Mouse (Mus musculus) kidney, embryonic 14.5 days (tissue): ENCODE results near the gene Doxl2. TPM values are rescaled to one million over a fixed set of nuclear protein-coding genes. Genes with fewer than 3 reads are reported as not detected.
"Not testable (repeated sequence)": the region's sequence is repeated elsewhere in the genome, so short reads cannot be mapped to it uniquely, and the experiment has no call there.

Experiments used
- ATAC-seq: fragments of 200-750 bp; cut with Nextera tagmentation; 2 replicates; pipeline ENCODE4 v1.8.0; 2017; ENCODE audit warnings: moderate number of reproducible peaks, mild to moderate bottlenecking, moderate TSS enrichment, moderate library complexity; ENCODE audit not compliant: low FRiP score, low TSS enrichment
- H3K27ac ChIP-seq: fragments of 300-500 bp; sonication (generic); 2 replicates; pipeline ENCODE4 v1.5.1; 2014; ENCODE audit warnings: low read depth, mild to moderate bottlenecking, low read length, moderate library complexity, mixed read lengths
- H3K27me3 ChIP-seq: fragments of 300-500 bp; sonication (generic); 2 replicates; pipeline ENCODE4 v1.6.1; 2014; ENCODE audit warnings: mild to moderate bottlenecking, low read length; ENCODE audit not compliant: control insufficient read depth, insufficient read depth
- H3K36me3 ChIP-seq: fragments of 300-500 bp; sonication (generic); 2 replicates; pipeline ENCODE4 v1.6.1; 2014; ENCODE audit warnings: low read length, mixed read lengths; ENCODE audit not compliant: control insufficient read depth, insufficient read depth
- H3K4me1 ChIP-seq: fragments of 300-500 bp; sonication (generic); 2 replicates; pipeline ENCODE4 v1.6.1; 2014; ENCODE audit warnings: low read length, mixed read lengths; ENCODE audit not compliant: control insufficient read depth, insufficient read depth
- H3K4me2 ChIP-seq: fragments of 300-500 bp; sonication (generic); replicated peaks from 2 replicates; pipeline ENCODE4 v1.6.1; 2014; ENCODE audit warnings: low read depth, mild to moderate bottlenecking, low read length
- H3K4me3 ChIP-seq: fragments of 300-500 bp; sonication (generic); 2 replicates; pipeline ENCODE4 v1.5.1; 2014; ENCODE audit warnings: mild to moderate bottlenecking, low read length
- H3K9ac ChIP-seq: fragments of 300-500 bp; sonication (generic); 2 replicates; pipeline ENCODE4 v1.6.1; 2014; ENCODE audit warnings: low read depth, mild to moderate bottlenecking, low read length, moderate library complexity
- H3K9me3 ChIP-seq: fragments of 300-500 bp; sonication (generic); 2 replicates; pipeline ENCODE4 v1.6.1; 2016; ENCODE audit warnings: low read length; ENCODE audit not compliant: control insufficient read depth
- WGBS: fragments of 180-500 bp; shearing (Covaris S2); extraction: QIAGEN DNeasy Blood & Tissue Kit; methylation state at CpG from one replicate; pipeline ENCODE4 v1.1.7; 2014; 5-methylcytosine and 5-hydroxymethylcytosine counted together
- polyA plus RNA-seq: library from polyadenylated mRNA; unstranded; fragments of >200 nt; fragmentation: Nextera tagmentation; extraction: Ambion mirVana; gene quantifications from 2 replicates; pipeline ENCODE4 v1.2.1, GENCODE M21; 2014

Doxl2 gene
- polyA plus RNA-seq, 1 experiment from 2014 or later: not detected

DNA sequence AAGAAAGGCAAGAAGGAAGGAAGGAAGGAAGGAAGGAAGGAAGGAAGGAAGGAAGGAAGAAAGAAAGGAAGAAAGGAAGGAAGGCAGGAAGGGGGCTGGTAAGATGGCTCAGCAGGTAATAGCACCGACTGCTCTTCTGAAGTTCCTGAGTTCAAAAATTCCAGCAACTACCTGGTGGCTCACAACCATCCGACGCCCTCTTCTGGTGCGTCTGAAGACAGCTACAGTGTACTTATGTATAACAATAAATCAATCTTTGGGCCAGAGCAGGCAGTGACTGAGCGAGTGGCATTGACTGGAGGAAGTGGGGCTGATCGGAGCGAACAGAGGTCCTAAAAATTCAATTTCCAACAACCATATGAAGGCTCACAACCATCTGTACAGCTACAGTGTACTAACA, 15.6 kb upstream of the Doxl2 start:
- not testable (repeated sequence) for H3K4me3 ChIP-seq, H3K27me3 ChIP-seq, H3K4me2 ChIP-seq, H3K4me1 ChIP-seq, H3K36me3 ChIP-seq, ATAC-seq, H3K9ac ChIP-seq, H3K27ac ChIP-seq, H3K9me3 ChIP-seq
- 30% methylated on average over 7 of the region's 7 CpGs for WGBS

DNA sequence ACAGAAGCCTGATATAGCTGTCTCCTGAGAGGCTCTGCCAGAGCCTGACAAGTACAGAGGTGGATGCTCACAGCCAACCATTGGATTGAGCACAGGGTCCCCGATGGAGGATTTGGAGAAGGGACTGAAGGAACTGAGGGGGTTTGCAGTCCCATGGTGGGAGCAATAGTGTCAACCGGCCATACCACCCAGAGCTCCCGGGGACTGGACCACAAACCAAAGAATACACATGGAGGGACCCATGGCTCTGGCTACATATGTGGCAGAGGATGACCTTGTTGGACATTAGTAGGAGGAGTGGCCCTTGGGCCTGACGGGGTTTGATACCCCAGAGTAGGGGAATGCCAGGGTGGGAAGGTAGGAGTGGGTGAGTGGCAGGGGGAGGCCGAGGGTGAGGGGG, 8.1 kb upstream of the Doxl2 start:
- not testable (repeated sequence) for H3K4me2 ChIP-seq, ATAC-seq, H3K4me1 ChIP-seq, H3K9me3 ChIP-seq, H3K36me3 ChIP-seq, H3K9ac ChIP-seq, H3K27me3 ChIP-seq, H3K27ac ChIP-seq, H3K4me3 ChIP-seq
- 90% methylated on average over 5 of the region's 5 CpGs for WGBS

DNA sequence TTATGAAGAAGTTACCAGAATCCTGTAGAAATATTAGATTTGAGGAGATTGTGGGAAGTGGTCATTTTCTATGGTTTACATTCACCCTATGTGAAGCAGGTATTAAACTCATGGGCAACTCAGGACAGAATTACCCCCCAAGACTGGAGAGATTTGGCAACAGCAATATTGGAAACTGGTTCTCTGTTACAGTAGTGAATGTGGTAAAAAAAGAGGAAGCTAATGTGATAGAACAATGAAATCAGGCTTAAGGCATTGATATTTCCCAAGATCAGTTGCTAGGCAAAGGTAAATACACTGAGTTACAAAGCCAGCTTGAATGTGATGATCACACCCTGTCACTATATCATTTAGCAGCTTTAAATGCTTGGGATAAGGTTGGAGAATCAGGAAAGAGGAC, 6.9 kb upstream of the Doxl2 start:
- Histone ChIP-seq H3K36me3 (no peaks in the 10 kb centered on the region), H3K4me3 (no peak overlapping the region), H3K9ac (no peak overlapping the region), H3K4me2 (no peak overlapping the region), H3K27me3 (no peaks in the 10 kb centered on the region), H3K9me3 (no peaks in the 10 kb centered on the region), H3K4me1 (no peaks in the 10 kb centered on the region), H3K27ac (no peak overlapping the region)
- no peak for ATAC-seq

DNA sequence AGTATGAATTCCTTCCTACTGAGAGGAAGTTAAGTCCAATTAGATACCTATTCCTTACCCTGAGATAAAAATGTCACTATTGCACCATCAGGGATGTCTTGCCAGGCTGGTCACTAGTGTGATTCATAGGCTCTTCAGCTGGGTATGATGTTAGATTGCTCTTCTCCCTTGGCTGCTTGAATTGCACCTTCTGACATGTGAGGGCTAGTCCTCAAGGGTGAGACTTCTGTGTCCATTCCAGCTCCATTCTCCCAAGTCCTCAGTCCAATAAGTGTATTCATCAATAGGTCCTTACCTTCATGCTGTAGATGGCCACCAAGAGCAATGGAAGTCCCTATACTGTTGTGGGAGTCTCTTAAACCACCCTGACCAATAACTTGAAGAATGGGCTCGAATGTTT, 4.9 kb downstream of the Doxl2 start:
- ATAC-seq: no peak
- Histone ChIP-seq H3K4me3 (no peak overlapping the region), H3K4me2 (no peak overlapping the region), H3K9ac (no peak overlapping the region), H3K9me3 (no peaks in the 10 kb centered on the region), H3K4me1 (no peaks in the 10 kb centered on the region), H3K27ac (no peak overlapping the region), H3K36me3 (no peaks in the 10 kb centered on the region), H3K27me3 (no peaks in the 10 kb centered on the region)
- 71% methylated on average over 1 of the region's 1 CpGs for WGBS

- no peaks in the 10 kb centered on the region for H3K4me1 ChIP-seq
- no peak overlapping the region for H3K27ac ChIP-seq
- H3K9ac ChIP-seq: no peak overlapping the region
- H3K4me2 ChIP-seq: no peak overlapping the region
- whole genome bisulfite sequencing: 65% methylated on average over 3 of the region's 3 CpGs
- H3K36me3 ChIP-seq: no peaks in the 10 kb centered on the region
- H3K9me3 ChIP-seq: no peaks in the 10 kb centered on the region
- ATAC-seq: no peak
- no peak overlapping the region for H3K4me3 ChIP-seq
- H3K27me3 ChIP-seq: no peaks in the 10 kb centered on the region
Measured at GRCm38 (mm10) chr6:48982305-48982704, 7.5 kb downstream of the Doxl2 start.

- Histone ChIP-seq H3K4me1 (no peaks in the 10 kb centered on the region), H3K36me3 (no peaks in the 10 kb centered on the region), H3K9me3 (no peaks in the 10 kb centered on the region), H3K9ac (no peak within 1 kb of the TSS), H3K27me3 (no peaks in the 10 kb centered on the region), H3K27ac (no peak within 1 kb of the TSS), H3K4me3 (no peak within 1 kb of the TSS), H3K4me2 (no peak within 1 kb of the TSS)
- no peak for ATAC-seq
- 54% methylated on average over 7 of the region's 7 CpGs for WGBS
Measured at GRCm38 (mm10) chr6:48986444-48986990, 11.8 kb downstream of the Doxl2 start, which contains the start of gene Svs1. Gene Svs1, plus strand, starts transcription at chr6:48986861.

DNA sequence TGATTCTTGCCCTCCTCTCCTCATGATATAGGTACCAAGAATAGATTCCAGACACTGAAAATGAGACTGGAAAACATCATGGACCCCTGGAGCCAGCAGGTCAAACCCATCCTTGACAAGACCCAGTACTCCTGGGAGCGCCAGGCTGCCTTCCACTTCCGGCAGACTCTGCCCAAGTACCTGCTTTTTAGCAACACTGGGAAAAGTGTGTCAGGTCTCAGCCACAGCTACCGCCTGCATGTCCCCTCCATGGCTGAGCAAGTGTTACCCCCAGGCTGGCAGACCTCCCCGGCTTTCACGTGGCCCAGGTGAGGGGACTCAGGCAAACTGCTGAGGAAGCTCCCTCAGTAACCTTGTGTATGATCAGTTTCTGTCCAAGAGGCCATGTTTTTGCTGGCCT, 15.2 kb downstream of the Doxl2 start:
- H3K27ac ChIP-seq: no peak overlapping the region
- H3K27me3 ChIP-seq: no peaks in the 10 kb centered on the region
- no peak for ATAC-seq
- no peak overlapping the region for H3K4me3 ChIP-seq
- H3K9me3 ChIP-seq: no peaks in the 10 kb centered on the region
- H3K4me1 ChIP-seq: no peaks in the 10 kb centered on the region
- 86% methylated on average over 5 of the region's 5 CpGs for WGBS
- H3K36me3 ChIP-seq: no peaks in the 10 kb centered on the region
- no peak overlapping the region for H3K9ac ChIP-seq
- no peak overlapping the region for H3K4me2 ChIP-seq

DNA sequence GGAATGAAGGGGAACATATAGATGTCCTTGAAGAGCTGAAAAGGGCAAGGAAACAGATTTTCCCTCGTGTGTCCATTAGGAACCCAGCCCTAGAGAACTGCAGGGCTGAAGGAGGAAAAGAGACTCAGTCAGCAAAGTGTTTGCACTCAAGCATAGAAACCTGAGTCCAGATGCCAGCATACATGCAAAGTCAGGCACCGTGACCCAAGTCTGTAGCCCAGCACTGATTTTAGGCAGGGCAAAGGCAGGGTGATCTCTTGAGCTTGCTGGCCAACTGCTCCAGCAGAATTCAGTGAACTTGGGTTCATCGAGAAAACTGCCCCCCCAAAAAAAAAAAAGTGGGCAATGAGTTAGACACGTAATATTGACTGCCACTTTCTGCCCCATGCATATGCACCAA, 17.2 kb downstream of the Doxl2 start:
- ATAC-seq: no peak
- Histone ChIP-seq H3K27me3 (no peaks in the 10 kb centered on the region), H3K4me3 (no peak overlapping the region), H3K4me1 (no peaks in the 10 kb centered on the region), H3K27ac (no peak overlapping the region), H3K4me2 (no peak overlapping the region), H3K9ac (no peak overlapping the region), H3K9me3 (no peaks in the 10 kb centered on the region), H3K36me3 (no peaks in the 10 kb centered on the region)
- 61% methylated on average over 4 of the region's 4 CpGs for WGBS

- WGBS: 53% methylated on average over 6 of the region's 6 CpGs
- no peak for ATAC-seq
- H3K4me3 ChIP-seq: no peak overlapping the region
- H3K9ac ChIP-seq: no peak overlapping the region
- no peaks in the 10 kb centered on the region for H3K27me3 ChIP-seq
- no peaks in the 10 kb centered on the region for H3K4me1 ChIP-seq
- no peak overlapping the region for H3K27ac ChIP-seq
- no peaks in the 10 kb centered on the region for H3K9me3 ChIP-seq
- no peaks in the 10 kb centered on the region for H3K36me3 ChIP-seq
- no peak overlapping the region for H3K4me2 ChIP-seq
Measured at GRCm38 (mm10) chr6:48998186-48998585, 23.4 kb downstream of the Doxl2 start.
